Mouse (Mus musculus) kidney, embryonic 16.5 days (tissue): ENCODE results near the gene Coq5. TPM values are rescaled to one million over a fixed set of nuclear protein-coding genes. Genes with fewer than 3 reads are reported as not detected.

Experiments used
- ATAC-seq: fragments of 200-750 bp; cut with Nextera tagmentation; 2 replicates; pipeline ENCODE4 v1.8.0; 2017; ENCODE audit warnings: moderate TSS enrichment; ENCODE audit not compliant: low FRiP score, low TSS enrichment
- H3K27ac ChIP-seq: fragments of 300-500 bp; sonication (generic); 2 replicates; pipeline ENCODE4 v1.5.1; 2014; ENCODE audit warnings: low read length
- H3K27me3 ChIP-seq: fragments of 300-500 bp; sonication (generic); 2 replicates; pipeline ENCODE4 v1.6.1; 2014; ENCODE audit warnings: low read length, control low read depth, mixed read lengths; ENCODE audit not compliant: insufficient read depth
- H3K36me3 ChIP-seq: fragments of 300-500 bp; sonication (generic); 2 replicates; pipeline ENCODE4 v1.6.1; 2014; ENCODE audit warnings: low read length, control low read depth, mixed read lengths; ENCODE audit not compliant: insufficient read depth
- H3K4me1 ChIP-seq: fragments of 300-500 bp; sonication (generic); 2 replicates; pipeline ENCODE4 v1.6.1; 2014; ENCODE audit warnings: low read length, control low read depth, mixed read lengths; ENCODE audit not compliant: insufficient read depth
- H3K4me2 ChIP-seq: fragments of 300-500 bp; sonication (generic); replicated peaks from 2 replicates; pipeline ENCODE4 v1.6.1; 2014; ENCODE audit warnings: low read depth, low read length
- H3K4me3 ChIP-seq: fragments of 300-500 bp; sonication (generic); 2 replicates; pipeline ENCODE4 v1.5.1; 2014; ENCODE audit warnings: mild to moderate bottlenecking, low read length
- H3K9ac ChIP-seq: fragments of 300-500 bp; sonication (generic); replicated peaks from 2 replicates; pipeline ENCODE4 v1.6.1; 2014; ENCODE audit warnings: low read length
- H3K9me3 ChIP-seq: fragments of 300-500 bp; sonication (generic); 2 replicates; pipeline ENCODE4 v1.6.1; 2016; ENCODE audit warnings: low read length, control low read depth
- WGBS: fragments of 180-500 bp; shearing (Covaris S2); extraction: QIAGEN DNeasy Blood & Tissue Kit; methylation state at CpG from one replicate; pipeline ENCODE4 v1.1.7; 2014; 5-methylcytosine and 5-hydroxymethylcytosine counted together
- polyA plus RNA-seq: library from polyadenylated mRNA; unstranded; fragments of >200 nt; fragmentation: Nextera tagmentation; extraction: Ambion mirVana; gene quantifications from 2 replicates; pipeline ENCODE4 v1.2.1, GENCODE M21; 2015

Gene Coq5
- polyA plus RNA-seq, 1 experiment from 2014 or later: 55.8 TPM

DNA sequence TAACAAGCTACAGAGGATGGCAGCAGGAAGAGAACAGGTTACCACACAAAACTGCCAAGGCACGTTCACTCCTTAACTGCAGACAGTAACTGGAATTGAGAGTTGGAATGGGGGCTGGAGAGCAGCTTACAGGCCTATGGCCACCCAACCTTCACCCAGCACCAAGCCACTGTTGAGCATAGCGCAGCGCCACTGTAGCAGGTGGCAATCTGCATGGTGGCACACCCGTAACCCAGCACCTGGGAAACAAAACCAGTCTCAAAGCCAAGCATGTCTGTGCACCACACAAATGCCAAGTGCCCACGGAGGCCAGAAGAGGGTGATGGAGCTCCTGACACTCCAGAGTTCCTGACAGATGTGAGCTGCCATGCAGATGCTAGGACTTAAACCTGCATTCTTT is 13.1 kb upstream of the Coq5 start:
- WGBS: 89% methylated on average over 5 of the region's 5 CpGs
- Histone ChIP-seq H3K4me3 (no peak overlapping the region), H3K4me1 (peaks cover 32% of the 10 kb centered on the region), H3K27ac (no peak overlapping the region), H3K4me2 (no peak overlapping the region), H3K27me3 (no peaks in the 10 kb centered on the region), H3K36me3 (peaks cover 6% of the 10 kb centered on the region; the same call in 1 of the 2 replicates), H3K9ac (no peak overlapping the region), H3K9me3 (no peaks in the 10 kb centered on the region)
- no peak for ATAC-seq

DNA sequence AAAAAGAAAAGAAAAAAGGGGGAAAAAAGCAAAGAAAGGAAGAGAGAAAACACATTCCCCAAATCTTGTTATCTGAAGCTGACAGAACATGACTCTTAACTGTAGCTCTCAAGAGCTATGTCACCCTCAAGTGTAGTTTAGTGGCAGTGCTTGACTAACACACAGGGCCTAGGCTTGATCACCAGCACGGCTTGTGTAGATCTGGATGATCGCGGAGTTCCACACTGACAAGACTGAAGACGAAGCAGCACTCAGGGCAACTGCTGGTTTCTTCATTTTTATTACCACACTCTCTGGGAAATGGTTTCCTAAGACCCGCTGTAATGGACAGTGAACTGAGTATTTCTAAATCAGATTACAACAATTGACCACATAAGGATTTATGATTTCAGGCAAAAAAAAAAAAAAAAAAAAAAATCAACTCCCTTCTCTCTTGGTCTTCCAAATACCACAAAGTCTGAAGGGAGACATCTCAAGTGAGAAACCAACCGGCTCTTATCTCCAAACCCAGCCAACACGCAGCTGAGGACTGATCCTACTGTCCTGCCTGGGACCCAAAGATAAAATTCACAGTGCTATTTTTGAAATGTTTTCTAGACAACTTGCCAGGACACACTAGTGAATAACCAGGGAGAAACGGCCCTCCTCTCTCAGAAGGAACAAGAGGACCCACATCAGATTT is 12.5 kb upstream of the Coq5 start:
- Histone ChIP-seq H3K9me3 (no peaks in the 10 kb centered on the region), H3K9ac (no peak overlapping the region), H3K27ac (no peak overlapping the region), H3K4me3 (no peak overlapping the region), H3K4me2 (no peak overlapping the region), H3K36me3 (peaks cover 6% of the 10 kb centered on the region; the same call in 1 of the 2 replicates), H3K4me1 (peaks cover 34% of the 10 kb centered on the region), H3K27me3 (no peaks in the 10 kb centered on the region)
- no peak for ATAC-seq
- WGBS: 84% methylated on average over 8 of the region's 8 CpGs

DNA sequence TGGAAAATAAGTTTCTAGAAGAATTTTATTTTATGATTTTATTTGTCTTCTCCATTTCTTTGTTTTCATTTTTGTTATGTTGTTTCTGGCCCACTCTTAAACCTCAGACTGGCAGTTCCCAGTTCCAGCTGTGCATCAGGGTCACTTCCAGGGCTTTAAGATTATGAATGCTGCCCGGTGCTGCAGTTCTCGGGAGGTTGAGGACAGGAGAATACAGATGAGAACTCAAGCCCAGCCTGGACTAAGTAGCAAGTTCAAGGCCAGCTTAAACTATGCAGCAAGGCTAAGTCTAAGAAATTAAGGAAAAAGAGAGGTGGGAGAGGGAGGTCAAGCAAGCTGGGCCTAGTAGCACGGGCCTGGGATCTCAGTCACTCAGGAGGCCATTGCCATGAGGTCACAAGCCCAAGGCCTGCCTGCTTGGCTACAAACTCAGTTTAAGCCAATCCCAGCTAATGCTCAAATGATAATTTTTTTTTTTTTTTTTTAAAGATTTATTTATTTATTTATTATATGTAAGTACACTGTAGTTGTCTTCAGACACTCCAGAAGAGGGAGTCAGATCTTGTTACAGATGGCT is 11.9 kb upstream of the Coq5 start:
- H3K4me3 ChIP-seq: no peak overlapping the region
- H3K4me1 ChIP-seq: peaks cover 34% of the 10 kb centered on the region
- 71% methylated on average over 3 of the region's 3 CpGs for WGBS
- H3K4me2 ChIP-seq: no peak overlapping the region
- no peaks in the 10 kb centered on the region for H3K27me3 ChIP-seq
- no peak for ATAC-seq
- no peak overlapping the region for H3K9ac ChIP-seq
- peaks cover 6% of the 10 kb centered on the region; the same call in 1 of the 2 replicates for H3K36me3 ChIP-seq
- no peak overlapping the region for H3K27ac ChIP-seq
- H3K9me3 ChIP-seq: no peaks in the 10 kb centered on the region

DNA sequence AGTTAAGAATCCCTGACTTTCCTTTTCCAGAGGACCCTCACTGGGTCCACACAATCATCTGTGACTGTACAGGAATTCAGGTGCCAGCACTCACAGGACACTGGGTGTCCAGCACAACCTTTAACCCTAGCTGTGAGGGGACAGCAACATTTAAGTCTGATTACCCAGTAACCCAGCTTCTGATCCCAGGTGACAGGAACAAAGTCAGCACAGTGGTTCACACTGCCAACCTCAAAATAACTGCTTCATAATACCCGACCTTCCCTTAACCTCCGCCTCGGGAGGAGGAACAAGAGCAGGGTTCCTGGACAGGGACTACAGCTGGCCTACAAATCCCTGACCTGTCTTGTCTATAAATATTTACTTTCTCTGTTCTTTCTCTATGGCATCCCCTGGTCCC is 11.2 kb upstream of the Coq5 start:
- Histone ChIP-seq H3K4me2 (no peak overlapping the region), H3K9ac (no peak overlapping the region), H3K36me3 (peaks cover 3% of the 10 kb centered on the region; the same call in 1 of the 2 replicates), H3K27ac (no peak overlapping the region), H3K9me3 (no peaks in the 10 kb centered on the region), H3K27me3 (no peaks in the 10 kb centered on the region), H3K4me3 (no peak overlapping the region), H3K4me1 (peaks cover 37% of the 10 kb centered on the region)
- no peak for ATAC-seq
- WGBS: 57% methylated on average over 3 of the region's 3 CpGs

DNA sequence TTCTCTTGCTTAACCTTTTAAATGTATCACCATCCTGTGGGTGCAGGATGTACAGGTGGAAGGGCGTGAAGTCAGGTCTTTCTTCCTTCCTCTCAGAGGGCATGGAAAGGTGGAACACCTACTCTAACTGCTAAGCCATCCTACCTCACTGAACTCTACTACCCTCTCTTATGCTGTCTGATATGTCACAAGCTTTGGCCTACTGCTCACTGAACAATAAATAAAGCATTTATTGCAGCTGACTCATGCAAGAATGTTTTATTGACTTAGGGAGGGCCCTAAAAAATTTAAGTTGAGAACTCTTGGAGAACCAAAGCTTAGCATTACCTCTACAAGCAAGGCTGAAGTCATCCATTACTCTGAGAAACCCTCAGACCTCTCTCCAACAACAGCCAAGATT is 9.5 kb upstream of the Coq5 start:
- WGBS: 85% methylated on average over 1 of the region's 1 CpGs
- Histone ChIP-seq H3K4me3 (peak overlapping the region; percentile 80; the same call in 1 of the 2 replicates), H3K9ac (no peak overlapping the region), H3K4me1 (peaks cover 41% of the 10 kb centered on the region), H3K9me3 (no peaks in the 10 kb centered on the region), H3K27ac (no peak overlapping the region), H3K4me2 (0 out of 2 replicates have a peak overlapping the region, but pooled peaks have one; percentile 78), H3K27me3 (no peaks in the 10 kb centered on the region), H3K36me3 (peaks cover under 1% of the 10 kb centered on the region; the same call in 1 of the 2 replicates)
- no peak for ATAC-seq

DNA sequence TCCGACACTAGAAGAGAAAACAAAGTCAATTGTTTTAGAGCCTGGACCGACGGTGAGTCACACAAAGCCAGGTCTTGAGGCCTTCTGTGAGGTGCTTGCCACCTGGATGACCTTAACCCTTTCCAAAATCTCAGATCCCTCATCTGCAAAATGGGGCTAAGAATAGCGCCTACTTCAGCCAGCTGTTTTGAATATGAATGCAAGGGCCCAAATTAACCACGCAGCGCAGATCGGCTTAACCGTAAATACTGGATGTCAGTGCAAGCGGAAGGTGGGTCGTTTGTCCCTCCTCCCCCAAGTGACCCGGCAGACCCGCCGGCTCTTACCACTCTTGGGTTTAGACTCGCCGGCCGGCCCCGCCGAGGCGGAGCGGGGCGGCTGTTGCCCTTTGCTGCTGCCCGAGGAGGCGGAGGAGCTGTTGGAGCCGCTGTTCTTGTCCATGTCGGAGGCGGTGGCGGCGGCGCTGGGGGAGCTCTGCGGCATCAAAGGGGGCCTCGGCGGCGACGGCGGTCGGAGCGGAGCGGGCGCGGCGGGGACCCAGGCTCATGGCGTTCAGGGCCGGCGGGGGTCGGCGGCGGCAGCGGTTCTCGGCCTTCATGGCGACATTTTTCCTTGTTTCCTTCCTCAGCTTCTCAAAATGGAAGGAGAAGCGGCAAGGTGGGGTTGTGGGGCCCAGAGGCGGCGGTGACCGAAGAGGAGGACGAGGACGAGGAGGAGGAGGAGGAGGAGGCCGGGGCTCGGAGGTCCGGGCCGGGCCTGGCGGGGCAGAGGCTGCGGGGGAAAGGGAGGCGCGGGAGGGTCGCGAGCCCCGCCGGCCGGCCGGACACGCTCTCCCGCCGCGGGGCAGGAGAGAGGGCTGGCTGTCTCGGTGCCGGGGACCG is 7.3 kb upstream of the Coq5 start:
- Histone ChIP-seq H3K4me2 (peak overlapping the region; percentile 78), H3K9ac (peak overlapping the region; percentile 91), H3K36me3 (no peaks in the 10 kb centered on the region; the same call in 1 of the 2 replicates), H3K9me3 (no peaks in the 10 kb centered on the region), H3K4me3 (peak overlapping the region; percentile 80), H3K27ac (peak overlapping the region; percentile 65), H3K4me1 (peaks cover 41% of the 10 kb centered on the region), H3K27me3 (no peaks in the 10 kb centered on the region)
- peak; percentile 71; the same call in 1 of the 2 replicates for ATAC-seq
- WGBS: under 1% methylated on average over 70 of the region's 77 CpGs

DNA sequence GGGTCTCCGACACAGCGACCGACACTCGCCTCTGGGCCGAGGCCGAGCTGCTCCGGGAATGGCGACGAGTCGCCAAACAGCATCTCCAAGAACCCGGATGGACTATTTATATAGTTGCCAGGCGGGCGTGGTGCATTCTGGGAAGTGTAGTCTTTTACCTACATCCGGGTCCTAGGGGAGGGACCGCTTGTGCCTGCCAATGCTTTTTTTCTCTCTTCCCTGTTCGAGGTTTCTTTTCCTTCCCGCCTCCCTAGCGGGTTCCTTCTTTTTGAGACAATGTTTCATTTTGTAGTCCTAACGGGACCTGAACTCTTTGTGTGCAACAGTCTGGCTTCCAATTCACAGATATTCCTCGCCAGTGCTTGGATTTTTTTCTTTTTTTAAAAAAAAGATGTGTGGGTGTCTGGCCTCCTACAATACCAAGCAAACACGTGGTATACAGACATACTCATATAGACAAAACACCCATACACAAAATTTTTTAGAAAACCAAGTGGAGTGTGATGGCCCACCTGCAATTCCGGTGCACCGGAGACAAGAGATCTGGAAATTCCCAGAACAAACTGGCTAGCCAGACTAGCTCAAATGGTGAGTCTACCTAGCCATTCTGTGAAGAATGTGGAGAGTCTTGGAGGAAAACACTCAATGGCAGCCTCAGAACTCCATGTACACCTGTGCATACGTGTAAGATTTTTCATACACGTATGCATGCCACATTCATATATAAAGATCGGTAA is 6.5 kb upstream of the Coq5 start, which contains the start of gene Rnf10:
TSS of gene Rnf10 (minus strand) at position 87 of the 737 bp plus-strand sequence.
- Histone ChIP-seq H3K36me3 (no peaks in the 10 kb centered on the region; the same call in 1 of the 2 replicates), H3K4me2 (peak within 1 kb of the TSS; percentile 78), H3K9me3 (no peaks in the 10 kb centered on the region), H3K27ac (peak within 1 kb of the TSS; percentile 69), H3K9ac (peak within 1 kb of the TSS; percentile 91), H3K4me3 (peak within 1 kb of the TSS; percentile 80), H3K27me3 (no peaks in the 10 kb centered on the region), H3K4me1 (peaks cover 40% of the 10 kb centered on the region)
- peak; percentile 79 for ATAC-seq
- 15% methylated on average over 26 of the region's 26 CpGs for WGBS

DNA sequence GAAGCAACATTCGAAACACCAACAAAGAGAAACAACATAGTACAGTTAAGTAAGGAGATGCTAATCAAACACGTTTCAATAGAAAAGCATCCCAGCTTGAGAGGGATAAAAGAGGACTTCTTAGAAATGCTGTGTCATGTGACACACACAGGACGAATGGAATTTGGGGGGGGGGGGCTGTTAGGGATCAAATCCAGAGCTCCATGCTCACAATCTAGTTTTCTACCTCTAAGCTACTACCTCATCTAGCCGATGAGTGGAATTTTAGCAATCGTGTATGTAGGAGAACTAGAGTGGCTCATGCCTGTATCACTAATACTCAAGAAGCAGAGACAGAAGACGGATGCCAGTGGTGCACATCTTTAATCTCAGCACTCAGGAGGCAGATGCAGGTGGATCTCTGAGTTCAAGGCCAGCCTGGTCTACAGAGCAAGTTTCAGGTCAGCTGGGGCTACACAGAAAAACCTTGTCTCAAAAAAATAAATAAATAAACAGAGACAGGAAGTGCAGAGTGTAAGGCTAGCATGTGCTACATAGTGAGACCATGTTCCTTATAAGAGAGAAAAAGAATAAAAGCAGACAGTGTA is 5.8 kb upstream of the Coq5 start:
- peak overlapping the region; percentile 60; the same call in 1 of the 2 replicates for H3K4me2 ChIP-seq
- 78% methylated on average over 6 of the region's 6 CpGs for WGBS
- 0 out of 2 replicates have a peak overlapping the region, but pooled peaks have one; percentile 80 for H3K4me3 ChIP-seq
- no peak overlapping the region for H3K9ac ChIP-seq
- no peak for ATAC-seq
- peaks cover 34% of the 10 kb centered on the region for H3K4me1 ChIP-seq
- no peaks in the 10 kb centered on the region for H3K27me3 ChIP-seq
- no peak overlapping the region for H3K27ac ChIP-seq
- no peaks in the 10 kb centered on the region for H3K9me3 ChIP-seq
- no peaks in the 10 kb centered on the region; the same call in 1 of the 2 replicates for H3K36me3 ChIP-seq

DNA sequence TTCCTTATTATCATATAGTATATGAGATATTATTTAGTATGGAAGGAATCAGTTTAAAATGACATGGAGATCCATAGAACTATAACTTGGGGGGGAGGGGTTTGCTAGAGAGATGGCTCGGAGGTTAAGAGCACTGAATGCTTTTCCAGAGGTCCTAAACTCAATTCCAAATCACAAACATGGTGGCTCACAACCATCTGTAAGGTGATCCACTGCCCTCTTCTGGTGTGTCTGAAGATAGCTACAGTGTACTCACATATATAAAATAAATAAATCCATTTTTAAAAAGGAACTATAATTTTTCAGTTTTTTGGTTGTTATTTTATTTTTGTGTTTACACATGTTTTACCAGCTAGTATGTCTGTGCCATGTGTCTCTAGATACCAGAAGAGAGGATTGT is 5.1 kb upstream of the Coq5 start:
- WGBS: 53% methylated on average over 1 of the region's 1 CpGs
- Histone ChIP-seq H3K27ac (no peak overlapping the region), H3K4me1 (peaks cover 28% of the 10 kb centered on the region), H3K9ac (no peak overlapping the region), H3K9me3 (no peaks in the 10 kb centered on the region), H3K4me3 (no peak overlapping the region), H3K27me3 (no peaks in the 10 kb centered on the region), H3K36me3 (no peaks in the 10 kb centered on the region; the same call in 1 of the 2 replicates), H3K4me2 (no peak overlapping the region)
- ATAC-seq: no peak
